Mouse (Mus musculus) neural tube, embryonic 15.5 days (tissue): ENCODE results near the gene Phldb2. TPM values are rescaled to one million over a fixed set of nuclear protein-coding genes. Genes with fewer than 3 reads are reported as not detected.

Experiments
- ATAC-seq: fragments of 200-750 bp; cut with Nextera tagmentation; 2 replicates; pipeline ENCODE4 v1.8.0; 2017; ENCODE audit warnings: mild to moderate bottlenecking, moderate TSS enrichment, moderate library complexity; ENCODE audit not compliant: low FRiP score
- H3K27ac ChIP-seq: fragments of 300-500 bp; sonication (generic); replicated peaks from 2 replicates; pipeline ENCODE4 v1.5.1; 2015; ENCODE audit warnings: mild to moderate bottlenecking, inconsistent platforms
- H3K27me3 ChIP-seq: fragments of 300-500 bp; sonication (generic); replicated peaks from 2 replicates; pipeline ENCODE4 v1.6.1; 2015; ENCODE audit warnings: inconsistent platforms
- H3K36me3 ChIP-seq: fragments of 300-500 bp; sonication (generic); 2 replicates; pipeline ENCODE4 v1.6.1; 2015; ENCODE audit warnings: inconsistent platforms
- H3K4me1 ChIP-seq: fragments of 300-500 bp; sonication (generic); 2 replicates; pipeline ENCODE4 v1.6.1; 2015; ENCODE audit warnings: inconsistent platforms
- H3K4me2 ChIP-seq: fragments of 300-500 bp; sonication (generic); 2 replicates; pipeline ENCODE4 v1.6.1; 2015; ENCODE audit warnings: inconsistent platforms, mild to moderate bottlenecking, moderate library complexity
- H3K4me3 ChIP-seq: fragments of 300-500 bp; sonication (generic); replicated peaks from 2 replicates; pipeline ENCODE4 v1.5.1; 2015; ENCODE audit warnings: mild to moderate bottlenecking, inconsistent platforms
- H3K9ac ChIP-seq: fragments of 300-500 bp; sonication (generic); replicated peaks from 2 replicates; pipeline ENCODE4 v1.6.1; 2015; ENCODE audit warnings: mild to moderate bottlenecking, inconsistent platforms
- H3K9me3 ChIP-seq: fragments of 300-500 bp; sonication (generic); replicated peaks from 2 replicates; pipeline ENCODE4 v1.6.1; 2016; ENCODE audit warnings: inconsistent platforms
- WGBS: fragments of 180-500 bp; shearing (Covaris S2); methylation state at CpG from one replicate; pipeline ENCODE4 v1.1.7; 2015; ENCODE audit warnings: mixed read lengths; 5-methylcytosine and 5-hydroxymethylcytosine counted together
- polyA plus RNA-seq: library from polyadenylated mRNA; unstranded; fragments of >200 nt; fragmentation: Nextera tagmentation; extraction: Ambion mirVana; gene quantifications from 2 replicates; pipeline ENCODE4 v1.2.1, GENCODE M21; 2015

The Phldb2 gene
- polyA plus RNA-seq, 1 experiment from 2014 or later, result 7.2 TPM

DNA sequence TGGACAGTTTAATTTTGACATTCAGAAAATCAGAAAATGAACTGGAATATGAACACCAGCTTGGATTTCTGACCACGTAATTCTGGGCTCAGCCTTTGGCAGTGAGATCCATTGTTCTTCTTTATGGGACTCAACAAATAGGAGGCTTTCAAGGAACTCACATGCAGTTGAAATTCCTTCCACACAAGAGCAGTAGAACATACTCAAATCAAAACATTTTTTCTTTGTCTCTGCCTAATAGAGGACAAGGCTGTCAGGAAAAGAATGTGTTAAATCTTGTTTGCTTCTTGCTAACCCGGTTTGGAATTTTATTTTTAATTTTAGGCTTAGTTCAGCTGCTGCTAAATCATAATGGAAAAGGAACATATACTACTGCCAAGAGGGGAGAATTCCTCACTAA is 153.0 kb downstream of the Phldb2 start:
- ATAC-seq, result no peak
- Histone ChIP-seq H3K27me3 (no peaks in the 10 kb centered on the region), H3K27ac (no peak overlapping the region), H3K36me3 (no peaks in the 10 kb centered on the region), H3K4me1 (no peaks in the 10 kb centered on the region), H3K9ac (no peak overlapping the region), H3K4me2 (no peak overlapping the region), H3K9me3 (no peaks in the 10 kb centered on the region), H3K4me3 (no peak overlapping the region)
- WGBS, result 57% methylated on average over 2 of the region's 2 CpGs

DNA sequence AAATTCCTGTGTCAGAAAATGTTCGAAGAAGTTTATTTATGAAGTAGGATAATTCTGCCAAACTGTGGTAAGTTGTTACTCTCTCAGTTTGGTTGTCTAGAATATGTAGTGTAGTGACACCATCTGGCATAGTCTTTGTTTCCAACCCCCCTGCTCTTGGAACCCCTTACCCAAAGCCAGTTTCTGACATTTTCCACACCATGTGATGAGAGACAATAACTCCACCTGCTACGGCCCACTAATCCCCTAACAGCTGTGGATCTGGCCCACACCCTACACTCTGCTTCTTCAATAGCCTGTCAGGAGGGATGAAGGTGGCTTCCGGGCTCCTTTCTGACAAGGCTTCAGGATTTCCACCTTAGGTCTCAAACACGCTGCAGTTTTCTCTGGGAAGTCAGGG is 154.2 kb downstream of the Phldb2 start:
- no peaks in the 10 kb centered on the region for H3K36me3 ChIP-seq
- no peak for ATAC-seq

DNA sequence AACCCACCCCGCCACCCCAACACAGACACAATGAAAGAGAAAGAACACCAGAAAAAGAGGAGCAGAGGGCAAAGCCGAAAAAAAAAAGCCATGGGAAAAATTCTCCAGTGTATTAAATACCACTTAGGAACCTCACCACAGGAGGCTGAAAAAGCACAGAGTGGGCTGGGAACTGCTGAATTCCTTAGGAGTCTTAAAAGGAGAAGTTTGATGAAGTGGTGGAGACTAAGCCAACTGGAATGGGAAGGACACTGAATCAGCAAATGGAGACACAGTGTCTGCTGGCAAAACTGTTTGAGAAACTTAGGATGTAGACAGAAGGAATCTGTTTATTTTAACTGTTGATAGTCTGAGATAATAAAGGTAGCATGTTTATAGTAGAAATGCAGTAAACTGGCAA is 154.8 kb downstream of the Phldb2 start:
- no peak for ATAC-seq
- Histone ChIP-seq H3K27ac (no peak overlapping the region), H3K9me3 (no peaks in the 10 kb centered on the region), H3K4me3 (no peak overlapping the region), H3K36me3 (no peaks in the 10 kb centered on the region), H3K4me2 (no peak overlapping the region), H3K9ac (no peak overlapping the region), H3K27me3 (no peaks in the 10 kb centered on the region), H3K4me1 (no peaks in the 10 kb centered on the region)
- 88% methylated on average over 2 of the region's 2 CpGs for WGBS

More for the DNA sequence above, 154.2 kb downstream of the Phldb2 start:
- no peaks in the 10 kb centered on the region for H3K27me3 ChIP-seq
- H3K4me3 ChIP-seq, result no peak overlapping the region
- H3K9me3 ChIP-seq, result no peaks in the 10 kb centered on the region
- H3K4me2 ChIP-seq, result no peak overlapping the region
- no peaks in the 10 kb centered on the region for H3K4me1 ChIP-seq
- no peak overlapping the region for H3K9ac ChIP-seq
- no peak overlapping the region for H3K27ac ChIP-seq
- WGBS, result 76% methylated on average over 4 of the region's 4 CpGs

DNA sequence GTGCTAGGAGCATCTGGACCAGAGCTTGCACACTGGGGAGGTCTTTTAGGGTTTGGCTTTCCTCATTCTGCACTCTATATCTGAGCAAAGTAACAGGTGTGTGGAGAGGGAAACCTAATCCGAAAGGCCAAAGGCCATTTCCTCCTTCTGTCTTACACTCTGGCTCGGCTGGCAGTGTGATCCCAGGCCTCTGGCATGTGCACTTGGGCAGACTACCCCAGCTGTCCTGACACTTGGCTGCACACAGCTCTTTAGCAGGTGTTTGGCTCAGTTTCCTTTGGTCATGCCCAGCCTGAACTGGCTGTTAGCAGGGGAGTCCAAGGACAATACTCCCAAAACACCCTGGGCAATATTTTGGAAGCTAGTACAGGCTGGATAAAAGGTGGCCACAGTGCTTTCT is 156.6 kb downstream of the Phldb2 start:
- no peak for ATAC-seq
- no peak overlapping the region for H3K4me3 ChIP-seq
- H3K36me3 ChIP-seq, result no peaks in the 10 kb centered on the region
- no peaks in the 10 kb centered on the region for H3K27me3 ChIP-seq
- H3K9me3 ChIP-seq, result no peaks in the 10 kb centered on the region
- H3K4me2 ChIP-seq, result no peak overlapping the region
- H3K9ac ChIP-seq, result no peak overlapping the region
- WGBS, result 68% methylated on average over 2 of the region's 2 CpGs
- no peak overlapping the region for H3K27ac ChIP-seq
- H3K4me1 ChIP-seq, result no peaks in the 10 kb centered on the region

DNA sequence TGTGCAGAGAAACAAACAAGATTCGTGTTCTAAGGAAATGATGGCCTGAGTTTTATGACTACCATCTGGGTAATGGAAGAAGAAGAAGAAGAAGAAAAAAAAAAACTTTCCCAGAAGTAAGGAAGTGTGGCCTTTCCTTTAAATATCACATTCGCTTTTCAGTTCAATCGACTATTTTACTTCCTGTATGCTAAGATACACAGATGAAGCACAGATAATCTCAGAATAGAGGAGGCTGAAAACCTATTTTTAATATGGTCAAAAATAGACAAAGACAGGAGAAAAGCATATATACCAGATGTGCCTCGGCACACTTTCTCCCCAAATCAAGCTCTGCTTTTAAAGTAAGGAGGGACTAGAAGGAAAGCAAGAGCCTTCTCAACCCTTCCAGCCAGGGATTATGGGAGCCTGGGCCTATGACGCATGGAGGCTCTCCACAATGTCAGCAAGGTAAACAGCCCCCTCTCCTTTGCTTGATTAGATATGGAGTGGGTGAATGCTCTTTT is 158.2 kb downstream of the Phldb2 start:
- no peak overlapping the region for H3K4me3 ChIP-seq
- no peaks in the 10 kb centered on the region for H3K4me1 ChIP-seq
- H3K27ac ChIP-seq, result no peak overlapping the region
- WGBS, result 82% methylated on average over 5 of the region's 5 CpGs
- no peaks in the 10 kb centered on the region for H3K36me3 ChIP-seq
- H3K27me3 ChIP-seq, result no peaks in the 10 kb centered on the region
- H3K4me2 ChIP-seq, result no peak overlapping the region
- no peaks in the 10 kb centered on the region for H3K9me3 ChIP-seq
- H3K9ac ChIP-seq, result no peak overlapping the region
- no peak for ATAC-seq

DNA sequence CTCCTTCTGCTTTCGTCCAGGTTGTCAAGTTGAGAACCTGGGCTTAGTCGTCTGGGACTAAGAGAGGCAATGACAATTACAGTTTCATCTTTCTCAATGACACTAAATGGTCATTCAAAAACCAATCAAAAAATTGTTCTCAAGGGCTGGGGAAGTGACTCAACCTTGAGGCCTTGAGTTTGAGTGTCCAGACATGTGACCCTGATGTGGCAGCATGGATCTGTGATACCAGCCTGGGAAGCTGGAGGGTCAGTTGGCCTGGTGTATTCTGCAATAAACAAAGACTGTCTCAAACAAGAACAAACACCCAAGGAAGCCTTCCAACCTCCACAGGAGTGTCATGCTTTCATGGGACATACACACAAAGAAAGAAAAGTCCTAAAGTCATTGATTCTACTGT is 160.6 kb downstream of the Phldb2 start:
- Histone ChIP-seq H3K4me3 (no peak overlapping the region), H3K27me3 (no peaks in the 10 kb centered on the region), H3K4me1 (no peaks in the 10 kb centered on the region), H3K4me2 (no peak overlapping the region), H3K9ac (no peak overlapping the region), H3K9me3 (no peaks in the 10 kb centered on the region), H3K27ac (no peak overlapping the region), H3K36me3 (no peaks in the 10 kb centered on the region)
- no peak for ATAC-seq
- WGBS, result 91% methylated on average over 2 of the region's 2 CpGs

DNA sequence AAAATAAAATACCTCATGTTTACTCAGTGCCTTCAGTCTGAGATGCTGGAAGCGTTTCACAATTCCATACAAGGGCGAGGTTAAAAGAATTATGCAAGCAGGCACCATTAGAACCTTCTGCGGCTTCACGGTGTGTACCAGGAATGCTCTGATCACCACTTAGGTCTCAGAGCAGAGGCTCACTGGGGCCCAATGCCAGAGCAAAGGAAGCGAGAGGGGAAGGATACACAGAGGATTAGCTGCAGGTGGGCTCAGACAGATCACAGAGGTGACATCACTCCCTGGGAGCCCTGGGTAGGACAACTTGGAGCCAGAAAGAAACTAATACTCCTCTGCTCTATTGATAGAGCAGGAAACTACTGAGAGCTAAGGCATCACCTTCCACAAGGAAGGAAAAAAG is 162.1 kb downstream of the Phldb2 start:
- H3K4me3 ChIP-seq, result no peak overlapping the region
- no peak overlapping the region for H3K27ac ChIP-seq
- H3K9me3 ChIP-seq, result no peaks in the 10 kb centered on the region
- no peak overlapping the region for H3K4me2 ChIP-seq
- H3K27me3 ChIP-seq, result no peaks in the 10 kb centered on the region
- H3K36me3 ChIP-seq, result no peaks in the 10 kb centered on the region
- ATAC-seq, result no peak
- H3K9ac ChIP-seq, result no peak overlapping the region
- H3K4me1 ChIP-seq, result no peaks in the 10 kb centered on the region
- 67% methylated on average over 5 of the region's 5 CpGs for WGBS

DNA sequence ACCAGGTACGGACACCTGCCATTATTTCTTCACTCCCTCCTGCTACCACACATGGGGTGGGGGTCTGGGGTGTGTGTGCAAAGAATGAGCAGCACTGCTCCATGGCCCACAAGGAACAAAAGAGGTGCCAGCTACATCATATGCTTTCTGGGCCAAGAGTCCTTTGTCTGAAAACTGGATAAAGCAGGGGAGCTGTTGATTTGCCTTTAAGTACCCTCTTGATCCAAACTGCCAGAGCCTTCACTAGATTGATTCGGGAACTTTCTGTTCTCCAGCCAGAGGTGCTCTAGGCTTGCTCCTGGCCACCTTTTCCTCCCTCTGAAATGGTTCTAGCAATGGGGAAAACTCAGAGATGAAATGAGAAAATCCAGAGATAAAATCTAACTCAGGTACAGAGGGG is 164.1 kb downstream of the Phldb2 start:
- ATAC-seq, result no peak
- WGBS, result 91% methylated on average over 2 of the region's 2 CpGs
- H3K9me3 ChIP-seq, result no peaks in the 10 kb centered on the region

DNA sequence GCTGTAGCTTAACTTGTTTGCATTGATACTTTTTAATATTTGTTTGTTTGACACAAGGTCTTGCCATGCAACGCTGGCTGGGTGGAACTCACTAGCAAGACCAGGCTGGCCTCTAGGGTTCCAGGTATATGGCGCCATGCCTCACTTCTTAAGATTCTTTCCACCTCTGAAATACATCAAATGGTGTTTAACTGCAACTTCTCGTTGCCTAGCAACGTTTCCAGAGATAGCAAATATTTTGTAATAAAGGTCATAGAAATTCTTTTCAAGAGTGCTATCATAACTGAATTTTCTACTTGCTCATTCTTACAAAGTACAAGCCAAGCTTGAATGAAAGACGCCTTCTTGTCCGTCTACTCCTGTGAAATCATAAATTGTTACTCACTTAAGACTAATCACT is 165.7 kb downstream of the Phldb2 start:
- ATAC-seq, result no peak
- WGBS, result 88% methylated on average over 6 of the region's 6 CpGs
- Histone ChIP-seq H3K9me3 (no peaks in the 10 kb centered on the region), H3K4me1 (no peaks in the 10 kb centered on the region), H3K36me3 (no peaks in the 10 kb centered on the region), H3K4me2 (no peak overlapping the region), H3K9ac (no peak overlapping the region), H3K27me3 (no peaks in the 10 kb centered on the region), H3K4me3 (no peak overlapping the region), H3K27ac (no peak overlapping the region)

More for the DNA sequence above, 164.1 kb downstream of the Phldb2 start:
- no peaks in the 10 kb centered on the region for H3K36me3 ChIP-seq
- H3K4me1 ChIP-seq, result no peaks in the 10 kb centered on the region
- H3K9ac ChIP-seq, result no peak overlapping the region
- H3K4me3 ChIP-seq, result no peak overlapping the region
- no peak overlapping the region for H3K4me2 ChIP-seq
- H3K27me3 ChIP-seq, result no peaks in the 10 kb centered on the region
- no peak overlapping the region for H3K27ac ChIP-seq

DNA sequence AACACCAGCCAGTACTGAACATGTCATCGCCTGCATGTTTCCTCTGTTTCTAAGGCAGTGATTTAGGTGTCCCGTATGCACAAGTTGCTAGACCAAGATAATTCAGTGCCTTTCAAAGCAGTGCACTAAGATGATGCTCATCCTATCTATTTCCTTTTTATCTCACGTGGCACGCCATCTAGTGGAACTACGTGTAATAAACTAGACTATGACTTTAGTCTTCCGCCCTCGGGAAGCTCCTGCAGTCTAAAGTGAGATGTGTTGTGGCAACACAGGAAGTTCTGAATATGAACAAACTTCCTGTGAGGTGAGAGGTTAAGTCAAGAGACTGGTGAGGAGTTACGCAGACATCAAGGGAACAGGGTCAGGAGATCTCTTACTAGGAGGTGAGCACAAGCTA is 166.8 kb downstream of the Phldb2 start:
- 45% methylated on average over 8 of the region's 8 CpGs for WGBS
- H3K27me3 ChIP-seq, result no peaks in the 10 kb centered on the region
- no peak overlapping the region for H3K9ac ChIP-seq
- ATAC-seq, result no peak
- no peaks in the 10 kb centered on the region for H3K9me3 ChIP-seq
- H3K27ac ChIP-seq, result no peak overlapping the region
- no peak overlapping the region for H3K4me3 ChIP-seq
- H3K4me2 ChIP-seq, result no peak overlapping the region
- no peaks in the 10 kb centered on the region for H3K4me1 ChIP-seq
- no peaks in the 10 kb centered on the region for H3K36me3 ChIP-seq

DNA sequence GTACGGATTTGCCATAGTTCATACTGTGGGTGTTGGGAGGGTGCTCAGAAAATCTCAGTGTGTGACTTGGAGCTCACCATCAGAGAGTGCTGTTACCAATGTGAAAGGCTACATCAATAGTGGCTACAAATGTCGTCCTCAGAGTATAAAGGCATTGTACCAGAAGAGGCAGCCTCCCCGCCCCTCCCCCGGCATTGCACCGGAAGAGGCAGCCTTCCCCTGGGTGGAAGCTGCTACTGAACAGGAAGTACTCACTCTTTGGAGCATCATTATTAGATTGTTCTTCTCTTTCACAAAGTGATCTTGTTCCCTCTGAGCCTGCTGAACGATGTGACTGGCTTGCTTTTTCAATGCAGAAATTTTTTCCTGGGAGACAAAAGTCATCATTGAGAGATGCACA is 173.4 kb downstream of the Phldb2 start:
- H3K4me2 ChIP-seq, result no peak overlapping the region
- H3K27ac ChIP-seq, result no peak overlapping the region
- H3K36me3 ChIP-seq, result 0 out of 2 replicates have a peak, but pooled peaks cover 2% of the 10 kb centered on the region
- H3K9me3 ChIP-seq, result no peaks in the 10 kb centered on the region
- ATAC-seq, result no peak
- H3K4me3 ChIP-seq, result no peak overlapping the region
- H3K4me1 ChIP-seq, result no peaks in the 10 kb centered on the region
- H3K27me3 ChIP-seq, result no peaks in the 10 kb centered on the region
- no peak overlapping the region for H3K9ac ChIP-seq
- 74% methylated on average over 6 of the region's 6 CpGs for WGBS

DNA sequence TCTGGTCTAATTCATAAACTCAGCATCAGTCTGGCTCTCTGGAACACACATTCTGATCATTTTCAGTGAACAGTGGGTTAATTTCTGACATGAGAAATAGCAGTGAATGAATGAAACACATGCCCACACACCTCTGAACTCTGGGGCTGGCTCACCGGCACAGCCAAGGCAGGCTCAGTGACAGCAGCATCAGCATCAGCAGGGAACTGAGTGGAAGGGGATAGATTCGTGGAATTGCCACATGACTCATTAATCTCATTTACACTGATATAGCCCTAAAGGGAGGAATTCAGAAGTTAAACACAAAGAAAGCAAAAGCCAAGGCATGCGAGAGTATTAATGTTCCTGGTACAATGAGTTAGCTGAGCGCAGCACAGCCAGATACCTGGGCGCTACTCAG is 178.6 kb downstream of the Phldb2 start:
- Histone ChIP-seq H3K27ac (no peak overlapping the region), H3K4me1 (peaks cover 2% of the 10 kb centered on the region; the same call in 1 of the 2 replicates), H3K36me3 (0 out of 2 replicates have a peak, but pooled peaks cover 2% of the 10 kb centered on the region), H3K4me3 (no peak overlapping the region), H3K9me3 (no peaks in the 10 kb centered on the region), H3K9ac (no peak overlapping the region), H3K4me2 (no peak overlapping the region), H3K27me3 (no peaks in the 10 kb centered on the region)
- peak; percentile 55 for ATAC-seq
- WGBS, result 54% methylated on average over 5 of the region's 5 CpGs

DNA sequence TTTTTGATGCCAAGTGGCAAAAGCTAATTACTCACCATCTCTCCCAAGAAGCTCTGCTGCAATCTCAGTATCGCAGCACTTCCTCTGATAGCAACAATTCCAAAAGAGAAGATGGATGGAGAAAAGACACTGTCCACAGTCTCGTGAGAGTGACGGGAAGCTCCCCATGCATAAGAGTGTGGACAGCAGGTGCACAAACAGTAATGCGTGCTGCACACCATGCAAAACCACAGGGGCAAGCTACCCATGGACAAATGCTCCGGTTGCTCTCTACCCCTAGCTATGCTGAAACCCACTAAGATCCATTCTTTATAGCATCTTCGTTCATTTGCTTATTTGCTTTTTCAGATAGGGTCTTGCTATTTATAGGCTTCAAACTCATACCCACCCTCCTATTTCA is 182.5 kb downstream of the Phldb2 start:
- Histone ChIP-seq H3K9ac (no peak overlapping the region), H3K27me3 (no peaks in the 10 kb centered on the region), H3K9me3 (no peaks in the 10 kb centered on the region), H3K4me3 (no peak overlapping the region), H3K27ac (no peak overlapping the region), H3K4me1 (peaks cover 11% of the 10 kb centered on the region; the same call in 1 of the 2 replicates), H3K36me3 (no peaks in the 10 kb centered on the region), H3K4me2 (no peak overlapping the region)
- ATAC-seq, result no peak
- 91% methylated on average over 6 of the region's 6 CpGs for whole genome bisulfite sequencing
